Mouse (Mus musculus): ENCODE data around the gene Ints11. TPM values are rescaled to one million over a fixed set of nuclear protein-coding genes. Genes with fewer than 3 reads are reported as not detected.

Ints11 gene
- polyA plus RNA-seq, 1 experiment from 2014 or later: 76.3 TPM

Small RNA genes lying within 50 kb of the gene (microRNA-seq; reads per million reads assigned to microRNA genes)
- not detected for gene Gm22991

Other genes starting within 250 kb of the Ints11 start
- gene Cdk11b, start 244.7 kb upstream of the Ints11 start, polyA plus RNA-seq (2016; fragmentation: Nextera tagmentation; extraction: Ambion mirVana): 85.3 and 86.8 TPM in 2 replicates
- gene Gm10563, start 224.1 kb upstream of the Ints11 start, polyA plus RNA-seq (2016; fragmentation: Nextera tagmentation; extraction: Ambion mirVana): not detected in 2 replicates
- gene Mmp23, start 216.2 kb upstream of the Ints11 start, polyA plus RNA-seq (2016; fragmentation: Nextera tagmentation; extraction: Ambion mirVana): 3.9 and 5.9 TPM in 2 replicates
- 32.5 and 39.1 TPM in 2 replicates for gene Mib2, start 200.3 kb upstream of the Ints11 start, polyA plus RNA-seq (2016; fragmentation: Nextera tagmentation; extraction: Ambion mirVana)
- gene Fndc10, start 175.2 kb upstream of the Ints11 start, polyA plus RNA-seq (2016; fragmentation: Nextera tagmentation; extraction: Ambion mirVana): 10.4 and 10.9 TPM in 2 replicates
- 140 and 144 TPM in 2 replicates for gene Ssu72, start 164.7 kb upstream of the Ints11 start, polyA plus RNA-seq (2016; fragmentation: Nextera tagmentation; extraction: Ambion mirVana)
- gene Tmem240, start 134.7 kb upstream of the Ints11 start, polyA plus RNA-seq (2016; fragmentation: Nextera tagmentation; extraction: Ambion mirVana): 5.3 and 5.5 TPM in 2 replicates
- gene Atad3a, start 108.5 kb upstream of the Ints11 start, polyA plus RNA-seq (2016; fragmentation: Nextera tagmentation; extraction: Ambion mirVana): 81.8 and 84.7 TPM in 2 replicates
- 12.2 and 12.9 TPM in 2 replicates for gene Vwa1, start 94.8 kb upstream of the Ints11 start, polyA plus RNA-seq (2016; fragmentation: Nextera tagmentation; extraction: Ambion mirVana)
- 0.58 and 0.86 TPM in 2 replicates for gene Tmem88b, start 83.7 kb upstream of the Ints11 start, polyA plus RNA-seq (2016; fragmentation: Nextera tagmentation; extraction: Ambion mirVana)
- not detected in 2 replicates for gene Ankrd65, start 79.1 kb upstream of the Ints11 start, polyA plus RNA-seq (2016; fragmentation: Nextera tagmentation; extraction: Ambion mirVana)
- 189 and 204 TPM in 2 replicates for gene Mrpl20, start 66.7 kb upstream of the Ints11 start, polyA plus RNA-seq (2016; fragmentation: Nextera tagmentation; extraction: Ambion mirVana)
- gene Ccnl2, start 57.1 kb upstream of the Ints11 start, polyA plus RNA-seq (2016; fragmentation: Nextera tagmentation; extraction: Ambion mirVana): 207 and 217 TPM in 2 replicates
- gene Aurkaip1, start 38.3 kb upstream of the Ints11 start, polyA plus RNA-seq (2016; fragmentation: Nextera tagmentation; extraction: Ambion mirVana): 127 and 133 TPM in 2 replicates
- gene Mxra8, start 29.9 kb upstream of the Ints11 start, polyA plus RNA-seq (2016; fragmentation: Nextera tagmentation; extraction: Ambion mirVana): 40.6 and 40.7 TPM in 2 replicates
- 18.6 and 20.0 TPM in 2 replicates for gene Dvl1, start 22.1 kb upstream of the Ints11 start, polyA plus RNA-seq (2016; fragmentation: Nextera tagmentation; extraction: Ambion mirVana)
- gene Tas1r3, start 6.2 kb upstream of the Ints11 start, polyA plus RNA-seq (2016; fragmentation: Nextera tagmentation; extraction: Ambion mirVana): 0.53 and 0.65 TPM in 2 replicates
- 18.5 and 18.6 TPM in 2 replicates for gene Cptp, start 106 bp upstream of the Ints11 start, polyA plus RNA-seq (2016; fragmentation: Nextera tagmentation; extraction: Ambion mirVana)
- 45.1 and 48.3 TPM in 2 replicates for gene Pusl1, start 22.2 kb downstream of the Ints11 start, polyA plus RNA-seq (2016; fragmentation: Nextera tagmentation; extraction: Ambion mirVana)
- 64.9 and 66.9 TPM in 2 replicates for gene Acap3, start 22.3 kb downstream of the Ints11 start, polyA plus RNA-seq (2016; fragmentation: Nextera tagmentation; extraction: Ambion mirVana)
- 149 and 150 TPM in 2 replicates for gene Ube2j2, start 74.3 kb downstream of the Ints11 start, polyA plus RNA-seq (2016; fragmentation: Nextera tagmentation; extraction: Ambion mirVana)
- 17.2 and 25.7 TPM in 2 replicates for gene C1qtnf12, start 92.8 kb downstream of the Ints11 start, polyA plus RNA-seq (2016; fragmentation: Nextera tagmentation; extraction: Ambion mirVana)
- 19.5 and 20.4 TPM in 2 replicates for gene B3galt6, start 123.1 kb downstream of the Ints11 start, polyA plus RNA-seq (2016; fragmentation: Nextera tagmentation; extraction: Ambion mirVana)
- 129 and 130 TPM in 2 replicates for gene Sdf4, start 123.3 kb downstream of the Ints11 start, polyA plus RNA-seq (2016; fragmentation: Nextera tagmentation; extraction: Ambion mirVana)
- gene Tnfrsf4, start 144.3 kb downstream of the Ints11 start, polyA plus RNA-seq (2016; fragmentation: Nextera tagmentation; extraction: Ambion mirVana): 0.29 and 0.76 TPM in 2 replicates
- 1.8 and 2.6 TPM in 2 replicates for gene Tnfrsf18, start 156.6 kb downstream of the Ints11 start, polyA plus RNA-seq (2016; fragmentation: Nextera tagmentation; extraction: Ambion mirVana)
- 0.14 and 0.32 TPM in 2 replicates for gene Ttll10, start 189.9 kb downstream of the Ints11 start, polyA plus RNA-seq (2016; fragmentation: Nextera tagmentation; extraction: Ambion mirVana)
- 49.6 and 50.8 TPM in 2 replicates for gene 9430015G10Rik, start 240.4 kb downstream of the Ints11 start, polyA plus RNA-seq (2016; fragmentation: Nextera tagmentation; extraction: Ambion mirVana)